Mouse (Mus musculus): ENCODE results near the gene Myof.
A peak's percentile ranks its signal among the peaks of the same experiment; 100 is the strongest.

The Myof gene

DNA sequence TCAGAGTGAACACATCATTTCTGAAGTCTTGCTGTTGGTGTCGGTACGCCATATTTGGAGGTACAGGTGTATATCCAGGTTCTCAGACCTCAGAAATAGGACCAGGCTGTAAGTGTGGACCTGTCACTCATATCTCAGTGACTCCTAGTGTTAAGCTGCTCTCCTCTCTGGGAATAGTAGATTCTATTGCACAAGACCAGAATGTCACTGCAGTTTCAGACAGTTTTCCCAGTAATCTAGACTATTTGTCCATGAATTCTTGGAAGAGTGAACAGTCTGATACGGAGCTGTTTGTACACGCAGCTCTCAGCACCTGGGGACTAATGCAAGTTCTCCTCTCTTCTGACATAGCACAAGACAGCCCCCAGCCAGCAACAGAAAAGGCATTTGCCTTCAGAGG lies 42.4 kb downstream of the Myof start:
- no peak for DNase-seq

GRCm38 (mm10) chr19:37999941-38000340 lies 43.4 kb downstream of the Myof start:
- DNase-seq: no peak

GRCm38 (mm10) chr19:37994301-37994700 lies 49.1 kb downstream of the Myof start:
- DNase-seq: no peak

- DNase-seq: no peak
Measured at GRCm38 (mm10) chr19:37992184-37992554, 51.2 kb downstream of the Myof start.

- peak; percentile 95 for DNase-seq
Measured at GRCm38 (mm10) chr19:37991399-37992183, 51.8 kb downstream of the Myof start.

GRCm38 (mm10) chr19:37989971-37990370 lies 53.4 kb downstream of the Myof start:
- peak; percentile 74 for DNase-seq

DNA sequence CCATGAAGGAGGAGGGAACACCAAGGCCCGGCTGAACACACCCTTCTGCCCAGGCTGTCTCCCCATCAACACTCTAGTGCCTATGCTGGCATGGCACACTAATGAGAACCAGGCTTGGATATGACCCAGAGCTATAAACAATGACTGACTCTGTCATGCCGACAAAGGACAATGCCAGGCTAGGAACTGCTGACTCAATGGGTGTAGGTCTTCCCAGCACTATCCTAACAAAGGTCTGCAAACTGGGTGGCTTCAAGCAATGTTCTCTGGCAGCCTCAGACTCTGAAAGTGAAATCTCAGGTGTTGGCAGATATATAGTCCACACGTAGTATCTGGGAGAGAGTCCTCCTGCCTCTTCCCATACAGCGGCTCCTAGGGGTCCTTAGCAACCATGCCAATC lies 55.2 kb downstream of the Myof start:
- no peak for DNase-seq

GRCm38 (mm10) chr19:37985730-37986129 lies 57.6 kb downstream of the Myof start:
- no peak for DNase-seq

GRCm38 (mm10) chr19:37975951-37976350 lies 67.4 kb downstream of the Myof start:
- DNase-seq: no peak

GRCm38 (mm10) chr19:37970571-37970970 lies 72.8 kb downstream of the Myof start:
- DNase-seq: no peak

- no peak for DNase-seq
Measured at GRCm38 (mm10) chr19:37970004-37970403, 73.4 kb downstream of the Myof start.

- DNase-seq: no peak
Measured at GRCm38 (mm10) chr19:37965828-37966227, 77.5 kb downstream of the Myof start.

DNA sequence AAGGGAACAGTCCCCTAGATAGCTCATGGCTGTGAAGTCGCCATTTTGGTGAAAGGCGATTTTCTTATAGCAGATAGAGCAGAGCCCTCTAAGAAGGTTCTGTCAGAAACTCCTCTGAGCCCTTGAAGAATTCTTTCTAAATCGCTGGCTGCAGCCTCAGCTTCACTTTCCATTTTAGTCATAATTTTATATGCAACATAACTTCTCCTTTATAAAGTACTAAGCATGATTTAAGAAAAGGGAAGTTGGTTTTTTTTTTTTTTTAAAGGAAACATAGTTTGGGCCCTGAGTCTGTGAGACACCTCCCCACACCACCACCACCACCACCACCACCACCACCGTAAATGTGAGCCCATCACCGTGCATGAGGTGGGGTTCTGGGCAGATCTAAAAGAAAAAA lies 80.0 kb downstream of the Myof start:
- no peak for DNase-seq

DNA sequence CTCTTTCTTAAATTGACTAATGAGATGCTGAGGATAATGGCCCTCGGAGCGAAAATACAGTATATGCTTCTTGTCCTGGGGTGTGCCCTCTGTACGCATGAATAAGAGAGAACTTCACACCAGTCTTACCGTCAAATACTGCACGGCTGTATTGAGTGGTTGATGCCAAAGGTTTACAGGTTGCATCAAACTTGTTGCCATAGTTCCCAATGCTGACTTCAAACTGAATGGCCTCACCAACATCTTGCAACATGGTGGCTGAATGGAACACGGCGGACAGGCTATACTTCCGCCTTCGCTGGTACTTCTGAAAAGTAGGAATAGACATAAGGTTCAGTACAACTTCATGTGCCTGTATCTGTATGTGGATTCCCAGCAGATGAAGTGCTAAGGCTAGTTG lies 82.6 kb downstream of the Myof start:
- no peak for DNase-seq

- no peak for DNase-seq
Measured at GRCm38 (mm10) chr19:37959543-37960215, 83.7 kb downstream of the Myof start.

GRCm38 (mm10) chr19:37959076-37959475 lies 84.3 kb downstream of the Myof start:
- DNase-seq: no peak

GRCm38 (mm10) chr19:37957256-37957655 lies 86.1 kb downstream of the Myof start:
- no peak for DNase-seq

GRCm38 (mm10) chr19:37956006-37956405 lies 87.4 kb downstream of the Myof start:
- no peak for DNase-seq

- peak; percentile 86 for DNase-seq
Measured at GRCm38 (mm10) chr19:37955425-37956001, 87.9 kb downstream of the Myof start.

- DNase-seq: no peak
Measured at GRCm38 (mm10) chr19:37954772-37955171, 88.6 kb downstream of the Myof start.

- DNase-seq: no peak
Measured at GRCm38 (mm10) chr19:37954236-37954635, 89.1 kb downstream of the Myof start.

DNA sequence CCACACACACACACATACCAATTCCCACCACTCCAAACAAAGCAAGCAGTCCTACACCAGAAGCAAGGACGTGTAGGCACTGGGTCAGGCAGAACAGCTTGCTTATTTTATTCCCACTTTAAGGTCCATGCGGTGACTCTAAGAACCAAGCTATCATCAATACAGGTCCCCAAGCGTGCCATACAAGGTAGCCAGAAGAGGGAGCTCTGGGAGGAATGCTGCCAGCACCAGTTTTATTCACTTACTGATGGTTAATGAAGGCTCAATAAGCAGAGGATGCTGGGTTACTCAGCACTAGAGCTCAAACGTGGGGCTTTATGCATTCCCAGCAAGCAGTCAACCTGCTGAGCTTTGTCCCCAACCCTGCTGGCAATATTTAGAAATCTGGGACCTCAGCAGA lies 96.7 kb downstream of the Myof start:
- DNase-seq: no peak

DNA sequence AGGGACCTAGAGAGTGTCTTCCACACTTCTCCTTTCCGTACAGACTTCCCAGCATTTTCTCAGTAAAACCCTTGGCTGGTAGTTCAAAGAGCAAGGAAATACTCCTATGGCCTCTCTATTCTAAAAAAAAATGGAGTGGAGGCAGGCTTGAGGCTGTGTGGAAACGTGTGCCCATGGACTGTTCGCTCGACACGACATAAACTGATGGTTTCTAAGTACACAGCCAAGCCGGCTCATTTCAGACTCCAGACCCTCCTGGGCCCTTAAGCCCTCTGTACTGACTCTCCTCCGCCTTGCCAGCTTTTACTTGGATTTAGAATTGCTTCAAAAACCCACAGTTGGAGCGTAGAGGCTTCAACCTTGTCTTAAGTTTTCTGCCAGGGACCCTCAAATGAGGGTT lies 97.3 kb downstream of the Myof start:
- no peak for DNase-seq

GRCm38 (mm10) chr19:37939203-37939602 lies 104.2 kb downstream of the Myof start:
- DNase-seq: no peak

All from cerebellum, adult 9-10 months (tissue).